Mouse (Mus musculus) right cerebral cortex, postnatal 4 days (tissue): ENCODE results near the gene Ilf3.

Source experiments
- DNase-seq: peaks from one replicate; pipeline ENCODE4 v3.0.0-alpha.2; 2022

Gene Ilf3

GRCm38 (mm10) chr9:21440387-21440786 lies 72.7 kb downstream of the Ilf3 start:
- no peak for DNase-seq

GRCm38 (mm10) chr9:21443853-21444252 lies 76.2 kb downstream of the Ilf3 start:
- DNase-seq, result no peak

GRCm38 (mm10) chr9:21444574-21444973 lies 76.9 kb downstream of the Ilf3 start:
- DNase-seq, result no peak

- DNase-seq, result no peak
Measured at GRCm38 (mm10) chr9:21445081-21445744, 77.5 kb downstream of the Ilf3 start.

- DNase-seq, result no peak
Measured at GRCm38 (mm10) chr9:21447778-21448177, 80.1 kb downstream of the Ilf3 start.

- DNase-seq, result no peak
Measured at GRCm38 (mm10) chr9:21449710-21450109, 82.0 kb downstream of the Ilf3 start.

- no peak for DNase-seq
Measured at GRCm38 (mm10) chr9:21450270-21450669, 82.6 kb downstream of the Ilf3 start.

- no peak for DNase-seq
Measured at GRCm38 (mm10) chr9:21451391-21451790, 83.7 kb downstream of the Ilf3 start.

- no peak for DNase-seq
Measured at GRCm38 (mm10) chr9:21451870-21452269, 84.2 kb downstream of the Ilf3 start.

- DNase-seq, result no peak
Measured at GRCm38 (mm10) chr9:21453003-21453402, 85.3 kb downstream of the Ilf3 start.

GRCm38 (mm10) chr9:21453459-21453858 lies 85.8 kb downstream of the Ilf3 start:
- DNase-seq, result no peak

GRCm38 (mm10) chr9:21454556-21454955 lies 86.9 kb downstream of the Ilf3 start:
- DNase-seq, result no peak
